Mouse (Mus musculus): ENCODE measurements around the gene Socs3. TPM values are rescaled to one million over a fixed set of nuclear protein-coding genes. Genes with fewer than 3 reads are reported as not detected.

Socs3 gene
- polyA plus RNA-seq, 1 experiment, result 6.6 TPM

Other genes with a start within 250 kb of the Socs3 start
- 0.88 TPM in 1 of 2 replicates, not detected in the other for gene Tmc8, start 188.0 kb downstream of the Socs3 start, polyA plus RNA-seq (2012; ENCODE audit: insufficient read depth, insufficient read length, missing spikeins)
- gene Tmc6, start 187.8 kb downstream of the Socs3 start, polyA plus RNA-seq (2012; ENCODE audit: insufficient read depth, insufficient read length, missing spikeins), result 3.7 and 7.2 TPM in 2 replicates
- not detected in 2 replicates for gene 6030468B19Rik, start 172.4 kb downstream of the Socs3 start, polyA plus RNA-seq (2012; ENCODE audit: insufficient read depth, insufficient read length, missing spikeins)
- gene Gm20708, start 160.4 kb downstream of the Socs3 start, polyA plus RNA-seq (2012; ENCODE audit: insufficient read depth, insufficient read length, missing spikeins), result not detected in 2 replicates
- gene Syngr2, start 160.4 kb downstream of the Socs3 start, polyA plus RNA-seq (2012; ENCODE audit: insufficient read depth, insufficient read length, missing spikeins), result 30.4 and 30.5 TPM in 2 replicates
- 1.7 and 1.8 TPM in 2 replicates for gene Afmid, start 144.1 kb downstream of the Socs3 start, polyA plus RNA-seq (2012; ENCODE audit: insufficient read depth, insufficient read length, missing spikeins)
- not detected in 2 replicates for gene Tk1, start 144.0 kb downstream of the Socs3 start, polyA plus RNA-seq (2012; ENCODE audit: insufficient read depth, insufficient read length, missing spikeins)
- gene Birc5, start 120.8 kb downstream of the Socs3 start, polyA plus RNA-seq (2012; ENCODE audit: insufficient read depth, insufficient read length, missing spikeins), result 1.1 TPM in 1 of 2 replicates, not detected in the other
- not detected in 2 replicates for gene Tmem235, start 109.3 kb downstream of the Socs3 start, polyA plus RNA-seq (2012; ENCODE audit: insufficient read depth, insufficient read length, missing spikeins)
- 4.7 and 8.3 TPM in 2 replicates for gene Tha1, start 96.6 kb downstream of the Socs3 start, polyA plus RNA-seq (2012; ENCODE audit: insufficient read depth, insufficient read length, missing spikeins)
- 13.1 and 15.3 TPM in 2 replicates for gene Pgs1, start 16.2 kb upstream of the Socs3 start, polyA plus RNA-seq (2012; ENCODE audit: insufficient read depth, insufficient read length, missing spikeins)
- gene Dnah17, start 160.6 kb upstream of the Socs3 start, polyA plus RNA-seq (2012; ENCODE audit: insufficient read depth, insufficient read length, missing spikeins), result not detected in 2 replicates